Mouse (Mus musculus) liver, embryonic 16.5 days (tissue): ENCODE measurements around the gene Arhgef3. TPM values are rescaled to one million over a fixed set of nuclear protein-coding genes. Genes with fewer than 3 reads are reported as not detected.

ENCODE experiments used
- ATAC-seq: fragments of 200-750 bp; cut with Nextera tagmentation; 2 replicates; pipeline ENCODE4 v1.8.0; 2017; ENCODE audit warnings: low read depth, mild to moderate bottlenecking, moderate number of reproducible peaks, moderate library complexity
- H3K27ac ChIP-seq: fragments of 300-500 bp; sonication (generic); 2 replicates; pipeline ENCODE4 v1.5.1; 2014; ENCODE audit warnings: mild to moderate bottlenecking, low read length
- H3K27me3 ChIP-seq: fragments of 300-500 bp; sonication (generic); 2 replicates; pipeline ENCODE4 v1.6.1; 2014; ENCODE audit warnings: low read depth, low read length, mixed read lengths; ENCODE audit not compliant: control insufficient read depth, insufficient read depth
- H3K36me3 ChIP-seq: fragments of 300-500 bp; sonication (generic); 2 replicates; pipeline ENCODE4 v1.6.1; 2014; ENCODE audit warnings: mild to moderate bottlenecking; ENCODE audit not compliant: control insufficient read depth, insufficient read depth
- H3K4me1 ChIP-seq: fragments of 300-500 bp; sonication (generic); 2 replicates; pipeline ENCODE4 v1.6.1; 2014; ENCODE audit warnings: low read depth, low read length, mixed read lengths; ENCODE audit not compliant: control insufficient read depth
- H3K4me2 ChIP-seq: fragments of 300-500 bp; sonication (generic); 2 replicates; pipeline ENCODE4 v1.6.1; 2014; ENCODE audit warnings: low read depth, low read length, mixed read lengths
- H3K4me3 ChIP-seq: fragments of 300-500 bp; sonication (generic); 2 replicates; pipeline ENCODE4 v1.5.1; 2014; ENCODE audit warnings: low read depth, mild to moderate bottlenecking, low read length
- H3K9ac ChIP-seq: fragments of 300-500 bp; sonication (generic); 2 replicates; pipeline ENCODE4 v1.6.1; 2014; ENCODE audit warnings: low read depth, low read length
- H3K9me3 ChIP-seq: fragments of 300-500 bp; sonication (generic); replicated peaks from 2 replicates; pipeline ENCODE4 v1.6.1; 2016; ENCODE audit warnings: low read length; ENCODE audit not compliant: control insufficient read depth
- WGBS: fragments of 180-500 bp; shearing (Covaris S2); extraction: QIAGEN DNeasy Blood & Tissue Kit; methylation state at CpG from one replicate; pipeline ENCODE4 v1.1.7; 2014; ENCODE audit not compliant: insufficient replicate concordance; 5-methylcytosine and 5-hydroxymethylcytosine counted together
- polyA plus RNA-seq: library from polyadenylated mRNA; unstranded; fragments of >200 nt; fragmentation: Nextera tagmentation; extraction: Ambion mirVana; gene quantifications from 2 replicates; pipeline ENCODE4 v1.2.1, GENCODE M21; 2015

Gene Arhgef3
- polyA plus RNA-seq, 1 experiment from 2014 or later = 12.5 TPM

GRCm38 (mm10) chr14:27233056-27233455 lies 118.4 kb downstream of the Arhgef3 start:
- Histone ChIP-seq H3K27me3 (no peaks in the 10 kb centered on the region), H3K4me1 (peaks cover 2% of the 10 kb centered on the region; the same call in 1 of the 2 replicates), H3K4me2 (no peak overlapping the region), H3K9me3 (no peaks in the 10 kb centered on the region), H3K9ac (no peak overlapping the region), H3K27ac (no peak overlapping the region), H3K4me3 (no peak overlapping the region), H3K36me3 (no peaks in the 10 kb centered on the region)
- 69% methylated on average over 7 of the region's 7 CpGs for WGBS
- ATAC-seq = no peak

- no peaks in the 10 kb centered on the region for H3K9me3 ChIP-seq
- no peak overlapping the region for H3K9ac ChIP-seq
- H3K27ac ChIP-seq = no peak overlapping the region
- no peak for ATAC-seq
- H3K4me1 ChIP-seq = peaks cover 2% of the 10 kb centered on the region; the same call in 1 of the 2 replicates
- H3K36me3 ChIP-seq = no peaks in the 10 kb centered on the region
- H3K4me3 ChIP-seq = no peak overlapping the region
- no peaks in the 10 kb centered on the region for H3K27me3 ChIP-seq
- 47% methylated on average over 2 of the region's 2 CpGs for WGBS
- H3K4me2 ChIP-seq = no peak overlapping the region
These were observed 119.0 kb downstream of the Arhgef3 start for GRCm38 (mm10) chr14:27233656-27234055.

- no peak overlapping the region for H3K9ac ChIP-seq
- H3K27me3 ChIP-seq = no peaks in the 10 kb centered on the region
- H3K4me2 ChIP-seq = no peak overlapping the region
- no peak for ATAC-seq
- WGBS = 35% methylated on average over 4 of the region's 4 CpGs
- H3K27ac ChIP-seq = no peak overlapping the region
- H3K4me1 ChIP-seq = peaks cover 2% of the 10 kb centered on the region; the same call in 1 of the 2 replicates
- H3K4me3 ChIP-seq = no peak overlapping the region
- H3K9me3 ChIP-seq = no peaks in the 10 kb centered on the region
- no peaks in the 10 kb centered on the region for H3K36me3 ChIP-seq
These were observed 119.7 kb downstream of the Arhgef3 start for GRCm38 (mm10) chr14:27234270-27234840.

- WGBS = 44% methylated on average over 6 of the region's 6 CpGs
- Histone ChIP-seq H3K4me3 (no peak overlapping the region), H3K27ac (no peak overlapping the region), H3K9ac (no peak overlapping the region), H3K4me1 (no peaks in the 10 kb centered on the region), H3K9me3 (no peaks in the 10 kb centered on the region), H3K4me2 (no peak overlapping the region), H3K27me3 (no peaks in the 10 kb centered on the region), H3K36me3 (no peaks in the 10 kb centered on the region)
- no peak for ATAC-seq
These were observed 121.3 kb downstream of the Arhgef3 start for GRCm38 (mm10) chr14:27235897-27236553.

GRCm38 (mm10) chr14:27237522-27238187 lies 123.0 kb downstream of the Arhgef3 start:
- Histone ChIP-seq H3K4me2 (peak overlapping the region; percentile 19), H3K27ac (no peak overlapping the region), H3K9ac (no peak overlapping the region), H3K36me3 (no peaks in the 10 kb centered on the region), H3K4me3 (no peak overlapping the region), H3K27me3 (no peaks in the 10 kb centered on the region), H3K4me1 (no peaks in the 10 kb centered on the region), H3K9me3 (no peaks in the 10 kb centered on the region)
- 16% methylated on average over 12 of the region's 12 CpGs for WGBS
- ATAC-seq = no peak

- Histone ChIP-seq H3K9ac (no peak overlapping the region), H3K36me3 (no peaks in the 10 kb centered on the region), H3K27ac (no peak overlapping the region), H3K4me3 (no peak overlapping the region), H3K9me3 (no peaks in the 10 kb centered on the region), H3K27me3 (no peaks in the 10 kb centered on the region), H3K4me1 (no peaks in the 10 kb centered on the region), H3K4me2 (no peak overlapping the region; the same call in 1 of the 2 replicates)
- no peak for ATAC-seq
- 44% methylated on average over 8 of the region's 8 CpGs for WGBS
These were observed 124.0 kb downstream of the Arhgef3 start for GRCm38 (mm10) chr14:27238600-27239118.

GRCm38 (mm10) chr14:27239551-27240091 lies 124.9 kb downstream of the Arhgef3 start:
- H3K4me3 ChIP-seq = no peak overlapping the region
- H3K27ac ChIP-seq = no peak overlapping the region
- ATAC-seq = no peak
- H3K27me3 ChIP-seq = no peaks in the 10 kb centered on the region
- H3K4me2 ChIP-seq = no peak overlapping the region
- H3K36me3 ChIP-seq = no peaks in the 10 kb centered on the region
- H3K4me1 ChIP-seq = no peaks in the 10 kb centered on the region
- H3K9me3 ChIP-seq = no peaks in the 10 kb centered on the region
- no peak overlapping the region for H3K9ac ChIP-seq
- WGBS = 46% methylated on average over 3 of the region's 3 CpGs

GRCm38 (mm10) chr14:27242253-27242652 lies 127.6 kb downstream of the Arhgef3 start:
- H3K4me1 ChIP-seq = no peaks in the 10 kb centered on the region
- 64% methylated on average over 8 of the region's 8 CpGs for WGBS
- no peak for ATAC-seq
- H3K9me3 ChIP-seq = no peaks in the 10 kb centered on the region
- no peaks in the 10 kb centered on the region for H3K27me3 ChIP-seq
- H3K9ac ChIP-seq = no peak overlapping the region
- no peak overlapping the region for H3K4me2 ChIP-seq
- no peak overlapping the region for H3K4me3 ChIP-seq
- H3K27ac ChIP-seq = no peak overlapping the region
- no peaks in the 10 kb centered on the region for H3K36me3 ChIP-seq

GRCm38 (mm10) chr14:27242769-27243168 lies 128.1 kb downstream of the Arhgef3 start:
- no peak overlapping the region for H3K27ac ChIP-seq
- H3K9ac ChIP-seq = no peak overlapping the region
- WGBS = 53% methylated on average over 2 of the region's 2 CpGs
- H3K36me3 ChIP-seq = no peaks in the 10 kb centered on the region
- no peak overlapping the region for H3K4me2 ChIP-seq
- no peaks in the 10 kb centered on the region for H3K9me3 ChIP-seq
- H3K4me3 ChIP-seq = no peak overlapping the region
- H3K27me3 ChIP-seq = no peaks in the 10 kb centered on the region
- ATAC-seq = no peak
- H3K4me1 ChIP-seq = no peaks in the 10 kb centered on the region
